Mouse (Mus musculus) layer of hippocampus, adult 18-20 months (tissue): ENCODE data around the gene Nptx2. TPM values are rescaled to one million over a fixed set of nuclear protein-coding genes. Genes with fewer than 3 reads are reported as not detected.

Experiments
- DNase-seq, 2 experiments: peaks; one replicate each; pipeline ENCODE4 v3.0.0; 2022; ENCODE audit warnings: low spot score in 2 of 2
- total RNA-seq, 2 experiments: library from RNA; stranded (reverse); gene quantifications; 2 replicates each; pipeline ENCODE4 v1.2.3; 2021

Gene Nptx2
- total RNA-seq, 2 experiments from 2014 or later: 40.4 to 46.3 TPM

- DNase-seq: no peak
Observed at GRCm38 (mm10) chr5:144558481-144558880, 12.8 kb downstream of the Nptx2 start.

DNA sequence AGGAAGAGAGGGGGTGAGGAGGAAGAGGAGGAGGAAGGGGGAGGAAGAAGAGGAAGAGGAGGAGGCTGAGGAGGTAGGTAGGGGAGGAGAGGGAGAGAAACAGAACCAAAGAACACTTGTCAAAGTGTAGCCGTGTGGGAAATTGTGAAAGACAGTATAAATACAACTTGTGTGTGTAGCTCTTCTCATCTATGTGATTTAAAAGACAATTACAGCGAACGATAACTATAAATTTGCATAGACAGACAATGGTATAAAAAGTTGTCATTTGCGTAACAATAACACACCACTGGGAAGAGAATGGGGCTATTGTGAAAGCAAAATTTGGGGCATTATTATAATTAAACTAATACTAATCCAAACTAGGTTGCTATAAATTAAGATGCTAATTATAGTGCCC is 20.0 kb downstream of the Nptx2 start:
- DNase-seq: no peak

- peak; percentile 7 to 31 for DNase-seq
Observed at GRCm38 (mm10) chr5:144585100-144585499, 39.4 kb downstream of the Nptx2 start.

GRCm38 (mm10) chr5:144591248-144591880 is 45.7 kb downstream of the Nptx2 start:
- no peak for DNase-seq

DNA sequence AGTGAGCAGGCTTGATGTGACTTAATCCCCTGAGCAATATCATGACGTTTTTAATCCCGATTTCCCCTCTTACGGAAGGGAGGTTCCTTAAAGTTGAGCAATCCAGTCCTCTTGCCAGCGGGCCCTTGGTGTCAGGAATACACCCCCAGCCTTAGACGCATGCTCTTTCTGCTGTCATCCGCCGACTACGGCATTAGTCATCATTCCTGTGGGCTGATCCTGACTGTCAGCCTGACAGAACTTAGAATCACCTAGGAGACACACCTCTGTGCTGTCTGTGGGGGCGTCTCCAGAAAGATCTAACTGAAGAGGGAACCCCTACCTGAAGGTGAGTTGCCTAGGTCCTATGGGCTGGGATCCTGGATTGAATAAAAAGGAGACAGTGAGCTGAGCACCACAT is 49.1 kb downstream of the Nptx2 start:
- DNase-seq: peak; percentile 25 to 64

Other genes with a start within 250 kb of the Nptx2 start
- gene Baiap2l1, start 187.8 kb upstream of the Nptx2 start, total RNA-seq: under 1 TPM; 0.46 to 0.87 TPM
- 100 to 1,000 TPM; 138 to 156 TPM for gene Tmem130, start 215.9 kb downstream of the Nptx2 start, total RNA-seq
- gene Trrap, start 221.8 kb downstream of the Nptx2 start, total RNA-seq: 100 to 1,000 TPM; 156 TPM